Mouse (Mus musculus) NIH3T3 (cell line): ENCODE results near the gene Arl15.
A peak's percentile ranks its signal among the peaks of the same experiment; 100 is the strongest.

Experiments
- DNase-seq: peaks from one replicate; pipeline ENCODE4 v3.0.0-alpha.2; 2012; ENCODE audit warnings: low read depth

Gene Arl15

DNA sequence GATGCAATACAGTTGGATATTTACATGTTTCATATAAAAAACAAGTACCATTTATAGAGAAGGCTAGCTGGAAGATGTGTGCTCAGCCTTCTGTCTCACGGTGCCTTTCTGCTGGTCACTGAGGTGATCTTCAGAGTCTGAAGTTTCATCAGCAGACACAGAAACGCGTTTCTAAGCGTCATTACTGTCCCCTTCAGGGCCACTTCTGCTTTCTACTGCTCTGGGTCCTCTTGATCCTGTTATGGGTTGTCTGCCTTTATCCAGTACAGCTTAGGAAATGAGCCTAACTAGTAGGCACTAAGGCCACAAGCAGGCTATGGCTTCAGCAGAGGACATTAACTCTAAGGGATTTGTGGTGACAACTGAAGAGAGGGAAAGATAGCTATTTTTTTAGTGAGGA, 5.9 kb downstream of the Arl15 start:
- DNase-seq: no peak

DNA sequence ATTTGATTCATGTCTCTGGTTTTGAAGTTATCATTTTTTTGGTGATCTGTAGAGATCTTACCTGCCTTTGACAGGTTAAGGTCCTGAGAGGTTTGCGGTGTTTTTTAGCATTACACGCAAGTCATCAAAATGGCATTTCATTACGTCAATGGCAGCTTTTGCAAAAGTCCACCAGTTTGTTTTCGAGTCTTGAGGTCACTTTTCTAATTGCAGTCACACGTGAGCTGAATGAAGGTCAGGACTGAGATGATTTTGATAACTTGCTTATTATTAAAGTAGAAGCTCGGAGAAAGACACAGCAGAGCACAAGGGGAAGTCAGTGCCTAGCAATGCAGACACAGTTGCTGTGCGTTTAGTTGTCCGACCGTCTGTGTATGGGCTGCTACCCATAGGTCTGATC, 8.3 kb downstream of the Arl15 start:
- no peak for DNase-seq

DNA sequence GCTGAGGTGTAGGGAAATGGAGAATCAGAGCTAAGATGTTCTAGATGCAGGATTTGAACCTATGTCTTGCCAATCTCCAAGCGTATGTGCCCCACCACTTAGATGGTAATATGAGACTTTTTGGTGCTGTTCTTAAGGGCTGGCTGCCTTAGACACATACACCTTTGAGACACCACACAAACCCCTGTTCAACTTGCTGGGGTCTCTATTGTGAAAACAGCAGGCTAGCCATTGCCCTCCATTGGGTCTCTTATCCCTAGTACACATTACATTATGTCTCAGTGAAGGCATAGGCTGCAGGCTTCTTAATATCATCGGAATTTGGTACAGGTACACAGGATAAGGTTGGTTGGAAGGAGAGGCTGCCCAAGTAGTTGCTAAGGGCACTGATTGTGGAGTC, 16.8 kb downstream of the Arl15 start:
- no peak for DNase-seq

DNA sequence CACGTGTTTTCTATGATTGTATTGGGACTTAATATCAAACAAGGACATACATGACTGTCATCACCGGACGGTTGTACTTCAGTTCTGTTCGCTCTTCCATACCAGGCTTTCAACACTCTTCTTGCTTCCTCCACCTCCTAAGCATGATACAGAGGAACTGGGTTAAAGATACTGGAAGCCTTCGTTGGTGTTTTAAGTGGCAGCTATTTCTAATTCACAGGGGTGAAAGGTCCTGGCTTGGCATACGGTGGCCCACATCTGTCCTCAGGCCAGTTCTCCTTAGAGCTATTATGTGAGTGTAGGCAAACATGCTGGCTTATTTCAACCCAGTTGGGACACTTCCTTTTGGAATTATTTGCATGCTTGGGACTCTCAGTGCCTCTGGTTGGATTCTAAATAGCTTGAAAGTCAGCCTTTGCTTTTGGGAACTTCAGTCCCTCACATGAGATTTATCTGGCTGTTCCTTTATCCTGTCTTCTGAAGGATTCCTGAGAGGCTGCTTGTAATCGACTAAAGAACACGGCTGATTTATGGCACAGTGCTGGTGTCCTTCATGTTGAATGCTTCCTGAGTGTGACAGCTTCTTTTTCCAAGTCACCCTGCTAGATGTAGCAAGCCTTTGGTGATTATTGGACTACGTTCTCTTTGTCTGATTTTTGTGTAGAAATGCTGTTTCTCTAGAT, 17.7 kb downstream of the Arl15 start:
- no peak for DNase-seq

DNA sequence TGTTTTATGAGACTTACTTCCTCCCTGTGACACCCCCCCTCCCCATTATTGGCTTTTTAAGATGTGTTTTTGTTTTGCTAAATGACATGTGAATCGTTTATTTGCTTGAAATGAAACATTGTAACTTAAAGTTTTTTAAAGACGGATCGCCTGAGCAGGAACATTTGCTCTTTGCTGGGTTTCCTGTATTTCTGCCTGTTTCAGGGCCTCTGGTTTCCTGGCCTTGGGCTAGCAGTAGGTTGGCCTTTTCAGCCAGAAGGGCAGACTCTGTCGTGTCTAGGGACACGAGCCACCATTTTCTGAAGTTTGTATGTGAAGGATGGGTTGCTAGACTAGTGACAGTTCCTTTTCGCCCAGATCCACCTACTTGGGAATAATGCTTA, 18.3 kb downstream of the Arl15 start:
- DNase-seq: no peak

DNA sequence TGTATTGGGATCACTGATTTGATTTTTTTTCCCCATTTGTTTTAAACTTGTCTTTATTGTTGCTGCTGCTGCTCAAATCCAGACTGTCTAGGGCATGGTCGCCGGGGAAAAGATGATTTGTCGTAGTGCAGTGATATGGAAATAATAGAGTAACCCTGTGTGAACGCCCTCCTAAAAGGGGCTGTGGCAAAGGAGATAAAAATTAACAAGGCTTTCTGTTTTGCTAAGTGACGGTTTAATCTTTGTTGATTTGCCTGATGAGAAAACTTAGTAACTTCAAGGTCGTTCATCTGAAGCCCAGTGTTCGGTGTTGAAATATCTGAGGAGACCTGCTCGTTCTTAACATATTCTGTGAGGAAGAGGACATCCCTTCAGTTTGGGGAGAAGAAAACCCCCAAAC, 19.8 kb downstream of the Arl15 start:
- no peak for DNase-seq

DNA sequence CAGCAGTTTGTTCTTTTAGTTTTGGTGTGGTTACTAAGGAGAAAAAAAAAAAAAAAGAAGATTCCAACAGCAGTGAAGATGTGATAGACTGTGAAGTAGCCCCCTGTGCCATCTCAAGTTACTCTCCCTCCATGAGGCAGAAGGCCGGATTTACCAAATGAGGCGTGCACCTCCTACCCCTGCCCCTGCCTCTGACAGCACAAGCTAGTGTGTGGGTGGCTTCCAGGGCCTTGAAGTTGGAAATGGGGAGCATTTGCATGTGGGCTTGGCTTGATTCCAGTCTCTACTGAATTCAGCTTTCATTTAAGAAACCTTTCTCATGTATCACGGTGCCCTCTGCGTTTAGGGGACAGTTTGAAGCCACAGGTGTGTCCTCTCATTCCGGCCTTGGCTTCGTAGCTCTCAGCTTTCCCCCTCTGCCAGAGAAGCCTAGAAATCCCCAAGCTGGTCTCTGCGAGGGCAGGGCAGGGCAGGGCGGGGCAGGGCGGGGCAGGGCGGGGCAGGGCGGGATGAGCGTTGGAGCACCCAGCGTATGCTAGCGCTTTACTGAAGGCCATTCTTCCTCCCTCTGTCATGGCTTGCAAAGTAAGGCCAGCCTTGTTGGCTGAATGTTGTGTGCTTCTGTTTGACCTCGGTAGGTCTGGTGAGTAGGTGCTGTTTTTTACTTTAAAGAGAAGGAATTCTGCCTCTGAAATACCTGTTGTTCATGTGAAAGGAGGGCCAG, 21.6 kb downstream of the Arl15 start:
- no peak for DNase-seq

DNA sequence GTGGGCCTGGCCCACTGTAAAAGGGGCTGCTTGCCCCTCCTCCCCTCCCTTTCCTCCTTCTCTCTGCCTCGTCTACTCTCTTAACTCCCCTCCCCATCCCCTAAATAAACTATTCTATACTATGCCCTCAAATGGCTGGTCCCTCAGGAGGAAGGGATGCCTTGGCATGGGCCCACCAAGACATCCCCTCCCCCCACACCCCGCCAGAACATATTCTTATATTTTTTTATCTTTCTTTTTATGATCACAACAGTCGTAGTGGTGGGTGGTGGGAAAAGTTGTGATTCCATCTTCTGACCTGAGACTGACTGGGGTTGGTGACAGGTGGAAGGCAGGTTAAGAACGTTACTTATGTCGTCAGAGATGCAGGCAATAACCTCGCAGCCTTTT, 22.1 kb downstream of the Arl15 start:
- DNase-seq: no peak

DNA sequence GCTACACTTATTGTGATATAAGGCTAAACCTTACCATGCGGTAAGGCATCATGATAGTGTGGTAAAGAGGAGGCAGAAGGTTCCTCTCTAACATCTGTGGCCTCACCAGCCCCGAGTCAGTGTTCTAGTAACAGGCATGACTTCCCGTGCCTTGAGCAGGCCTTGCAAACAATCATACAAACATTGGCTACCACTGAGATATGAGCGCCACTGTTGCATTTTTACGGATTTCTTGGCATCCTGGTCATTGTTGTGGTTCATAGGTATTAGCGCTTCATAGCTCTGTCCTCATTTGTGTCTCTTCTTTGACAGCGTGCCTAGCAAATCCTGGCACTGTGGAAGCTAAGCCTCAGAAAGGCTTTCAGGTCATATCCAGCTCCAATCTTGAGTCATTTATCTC, 24.7 kb downstream of the Arl15 start:
- no peak for DNase-seq

DNA sequence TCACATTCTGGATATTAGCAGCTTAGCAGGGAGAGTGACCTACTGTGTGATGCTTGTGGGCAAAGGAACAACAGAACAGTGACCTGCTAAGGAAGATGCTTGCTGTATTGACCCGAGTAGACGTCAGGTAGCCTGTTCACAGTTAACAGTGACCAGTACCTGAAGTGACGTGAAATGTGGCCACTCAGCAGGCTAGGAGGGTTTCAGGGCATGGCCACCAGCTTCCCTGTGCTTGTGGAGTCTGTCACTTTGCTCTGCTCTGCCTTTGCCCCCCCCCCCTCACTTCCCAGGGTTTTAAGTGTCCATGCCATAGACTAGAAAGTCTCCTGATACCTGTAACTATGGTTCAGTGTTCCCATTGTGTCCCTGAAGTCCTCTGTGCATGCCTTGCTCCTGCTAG, 25.9 kb downstream of the Arl15 start:
- DNase-seq: no peak

DNA sequence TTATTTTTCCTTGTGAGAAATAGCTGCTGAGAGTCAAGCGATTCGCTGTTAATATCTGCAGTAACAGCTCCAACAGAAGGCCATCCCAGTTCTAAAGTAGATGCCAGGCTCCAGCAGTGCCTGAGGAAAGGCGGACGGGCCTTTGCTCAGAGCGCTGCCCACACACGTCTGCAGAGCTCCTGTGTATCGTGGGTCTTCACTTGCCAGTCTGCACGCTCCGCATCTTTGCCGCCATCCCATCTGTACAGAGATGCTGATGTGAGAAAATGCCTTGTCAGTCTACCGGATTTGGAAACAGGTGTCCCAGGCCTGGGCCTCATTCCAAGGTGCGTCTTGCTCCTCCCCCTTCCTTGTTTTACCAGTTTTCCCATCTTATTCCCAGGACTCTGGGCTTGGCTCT, 27.6 kb downstream of the Arl15 start:
- no peak for DNase-seq

DNA sequence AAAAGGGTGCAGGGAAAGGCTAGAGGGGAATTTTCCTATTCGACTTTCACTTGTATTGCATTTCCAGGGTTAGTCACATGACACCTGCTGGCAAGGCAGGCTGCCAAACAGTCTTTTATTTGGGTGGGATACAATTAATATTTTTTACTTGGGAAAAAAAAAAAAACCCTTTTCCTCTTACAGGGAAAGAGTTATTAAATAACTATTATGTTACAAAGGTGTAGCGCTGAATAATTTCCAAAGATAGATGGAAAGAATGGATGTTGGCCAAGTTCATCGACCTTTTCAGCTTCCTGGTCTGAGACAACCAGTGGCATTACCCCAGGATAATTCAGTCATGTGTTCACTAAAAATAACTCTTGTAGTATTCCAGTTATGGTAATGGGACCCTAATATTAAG, 29.7 kb downstream of the Arl15 start:
- DNase-seq: no peak

DNA sequence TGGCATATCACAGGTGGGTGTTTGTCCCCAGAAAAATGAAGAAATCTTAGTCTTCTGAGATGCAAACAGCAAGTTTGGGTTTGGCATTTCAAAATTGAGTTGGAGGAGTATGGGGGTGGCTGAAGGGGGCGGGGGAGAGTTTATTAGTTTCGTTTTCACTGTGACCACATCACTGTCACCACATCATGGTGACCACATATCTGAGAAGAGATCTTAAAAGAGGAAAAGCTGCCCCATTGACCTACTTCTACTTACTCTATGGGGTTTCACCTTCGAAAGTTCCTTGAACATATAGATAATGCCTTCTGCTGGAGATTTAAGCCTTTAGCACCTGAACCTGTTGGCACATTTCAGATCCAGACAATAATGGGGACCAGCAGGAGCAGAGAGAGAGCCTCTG, 34.3 kb downstream of the Arl15 start:
- no peak for DNase-seq

DNA sequence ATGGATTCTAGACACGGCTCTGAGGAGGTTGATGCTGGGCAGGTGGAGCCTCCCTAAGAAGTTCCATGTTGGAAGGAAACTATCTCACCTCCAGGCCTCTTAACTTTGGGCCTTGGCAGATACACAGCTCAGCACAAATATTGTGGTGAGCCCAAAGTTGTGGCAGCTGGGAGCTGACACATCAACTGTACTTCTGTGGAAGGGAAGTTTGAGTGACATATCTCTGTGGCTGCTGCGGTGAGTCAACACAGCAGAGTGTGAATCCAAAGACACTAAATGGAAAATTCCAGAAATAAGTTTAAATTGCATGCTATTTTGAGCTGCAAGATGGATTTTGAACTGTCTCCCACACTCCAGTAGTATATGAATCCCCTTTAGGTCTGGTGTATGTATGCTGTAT, 34.8 kb downstream of the Arl15 start:
- peak; percentile 21 for DNase-seq

DNA sequence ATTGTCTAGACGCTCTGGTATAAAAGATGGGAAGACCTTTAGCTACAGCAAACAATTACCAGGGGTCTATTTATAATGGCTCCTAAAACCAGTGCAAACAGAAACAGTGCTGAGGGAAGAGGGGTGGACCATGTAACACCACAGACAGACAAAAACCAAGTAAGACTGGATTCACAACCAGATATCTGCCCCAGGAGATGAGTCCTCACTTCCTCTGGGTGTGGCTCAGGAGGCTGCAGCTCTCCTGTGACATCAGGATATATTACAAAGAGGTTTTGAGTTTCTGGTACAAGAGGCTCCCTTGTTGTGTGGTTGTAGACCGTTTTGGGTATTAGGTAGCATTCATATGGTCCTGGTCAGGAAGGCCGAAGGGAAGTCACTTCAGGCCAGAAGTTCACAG, 36.5 kb downstream of the Arl15 start:
- DNase-seq: no peak

DNA sequence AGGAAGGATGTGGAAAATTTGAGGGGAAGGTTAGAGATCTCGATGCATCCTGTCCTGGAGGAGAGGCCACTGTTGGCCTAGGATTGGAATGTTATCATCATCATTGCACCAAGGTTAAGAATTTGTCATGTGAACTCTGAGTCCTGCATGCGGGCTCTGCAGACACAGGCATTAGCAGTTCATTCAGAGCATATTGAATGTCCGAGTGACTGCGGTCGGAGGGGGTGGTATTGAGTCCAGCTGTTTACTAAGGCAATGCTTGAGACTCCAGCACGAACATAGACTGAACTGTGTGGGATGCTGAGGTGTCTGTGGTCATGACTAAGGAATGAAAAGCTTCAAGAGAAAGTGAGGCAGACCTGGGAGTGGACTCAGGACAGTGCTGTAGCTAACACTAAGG, 38.6 kb downstream of the Arl15 start:
- no peak for DNase-seq

DNA sequence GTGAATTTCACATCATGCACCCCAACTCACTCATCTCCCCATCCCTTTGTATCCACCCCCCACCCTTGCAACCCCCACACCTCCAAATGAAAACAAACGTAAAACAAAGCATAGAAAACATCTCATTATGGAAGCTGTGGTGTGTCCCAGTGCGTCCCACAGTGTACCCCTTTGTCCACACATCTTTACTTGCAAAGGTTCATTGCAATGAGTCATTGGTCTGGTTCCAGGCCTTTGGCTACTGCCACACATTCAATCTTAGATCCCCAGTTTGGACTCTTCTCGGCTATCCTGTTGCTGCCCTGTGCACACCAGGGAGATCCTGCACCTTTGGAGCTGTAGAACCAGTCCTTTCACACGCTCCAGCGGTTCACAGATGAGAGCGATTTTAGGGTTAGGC, 41.6 kb downstream of the Arl15 start:
- DNase-seq: peak; percentile 27

DNA sequence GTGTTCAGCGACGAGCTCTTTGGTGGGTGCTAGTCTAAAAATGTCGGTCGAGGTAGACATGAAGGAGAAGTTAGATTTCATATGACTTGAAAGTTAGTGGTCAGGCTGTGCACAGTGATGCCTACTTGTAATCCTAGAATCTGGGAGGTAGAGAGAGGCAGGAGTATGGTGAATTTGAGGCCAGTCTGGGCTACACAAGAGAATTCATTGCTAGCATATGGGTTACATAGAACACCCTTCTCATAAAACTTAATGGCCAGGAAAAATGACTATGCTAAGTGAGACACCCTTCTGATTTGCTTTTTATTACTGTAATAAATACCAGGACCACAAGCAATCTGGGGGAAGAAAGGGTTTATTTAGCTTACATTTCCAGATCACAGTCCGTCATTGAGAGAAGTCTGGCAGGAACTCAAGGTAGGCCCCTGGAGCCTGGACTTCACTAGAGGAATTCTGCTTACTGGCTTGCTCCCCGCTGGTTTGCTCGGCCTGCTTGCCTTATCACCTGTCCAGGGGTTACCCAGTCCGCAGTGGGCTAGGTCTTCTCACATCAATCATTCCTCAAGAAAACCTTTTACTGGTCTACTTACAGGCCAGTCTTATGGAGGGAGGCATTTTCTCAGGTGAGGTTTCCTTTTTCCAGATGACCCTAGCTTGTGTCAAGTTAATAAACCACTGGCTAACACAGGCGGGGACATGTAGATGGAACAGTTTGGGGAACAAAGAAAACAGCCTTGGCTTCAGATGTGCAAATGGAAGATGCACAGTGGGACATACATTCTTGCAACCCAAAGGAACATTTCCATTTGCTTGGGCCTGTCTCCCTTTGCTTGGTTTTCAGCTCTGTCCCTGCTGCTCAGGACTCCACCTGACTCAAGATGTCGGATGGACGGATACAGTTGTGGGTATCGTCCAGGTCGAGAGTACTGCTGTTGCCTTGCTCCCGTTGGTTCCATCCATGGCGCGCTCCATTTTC, 44.6 kb downstream of the Arl15 start:
- no peak for DNase-seq

DNA sequence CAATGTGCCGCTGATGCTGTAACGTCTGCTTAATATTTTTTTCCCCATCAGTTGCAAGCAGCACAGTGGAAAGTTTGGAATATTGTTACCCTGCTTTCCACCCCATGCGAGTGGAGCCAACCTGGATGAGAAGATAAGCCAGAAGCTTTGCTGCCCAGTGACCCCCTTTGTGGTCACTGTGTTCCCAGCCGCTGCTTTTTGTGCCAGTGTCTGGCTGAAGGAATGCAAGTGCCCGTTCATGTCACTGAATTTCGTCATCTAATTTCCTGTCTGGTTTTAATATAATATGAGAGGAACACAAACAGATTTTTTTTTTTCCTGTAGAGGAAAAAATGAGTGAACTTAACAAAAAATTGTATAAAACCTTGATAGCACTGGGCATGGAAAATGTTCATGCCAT, 46.1 kb downstream of the Arl15 start:
- no peak for DNase-seq

DNA sequence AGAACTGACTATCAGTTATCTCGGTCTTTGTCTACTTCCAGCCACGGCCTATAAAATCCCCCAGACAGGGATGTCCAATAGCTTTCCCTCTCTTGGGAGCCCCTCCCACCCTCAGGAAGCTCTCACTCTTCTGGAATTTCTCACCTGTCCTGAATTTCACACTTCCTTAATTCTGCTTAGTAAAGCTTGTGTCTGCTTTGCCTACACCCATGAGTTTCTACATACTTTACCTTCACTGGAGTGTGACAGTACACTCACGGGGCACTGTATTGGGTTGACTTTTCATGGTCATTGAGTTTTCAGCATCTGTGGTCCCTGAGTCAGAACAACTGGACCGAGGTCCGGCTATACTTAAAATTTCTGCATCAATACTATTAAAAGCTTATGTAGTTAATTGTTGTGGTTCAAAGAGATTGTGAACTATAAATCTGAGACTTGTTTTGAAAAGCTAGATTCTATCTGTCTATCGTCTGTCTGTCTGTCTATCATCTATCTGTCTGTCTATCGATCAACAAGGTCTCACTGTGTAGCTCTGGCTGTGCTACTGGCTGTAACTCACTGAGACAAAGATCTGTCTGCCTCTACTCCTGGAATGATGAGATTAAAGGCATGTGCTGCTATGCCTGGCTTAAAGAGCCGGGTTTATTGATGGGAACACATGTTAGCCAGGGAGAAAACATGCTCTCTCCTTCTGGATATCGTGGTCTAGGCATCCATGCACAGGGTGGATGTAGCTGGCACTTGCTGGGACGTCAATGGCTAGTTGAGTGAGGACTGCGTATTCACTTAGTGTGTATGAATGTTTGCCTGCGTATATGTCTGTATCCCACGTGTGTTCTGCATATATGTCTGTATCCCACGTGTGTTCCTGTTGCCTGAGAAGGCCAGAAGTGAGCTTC, 48.4 kb downstream of the Arl15 start:
- DNase-seq: no peak

DNA sequence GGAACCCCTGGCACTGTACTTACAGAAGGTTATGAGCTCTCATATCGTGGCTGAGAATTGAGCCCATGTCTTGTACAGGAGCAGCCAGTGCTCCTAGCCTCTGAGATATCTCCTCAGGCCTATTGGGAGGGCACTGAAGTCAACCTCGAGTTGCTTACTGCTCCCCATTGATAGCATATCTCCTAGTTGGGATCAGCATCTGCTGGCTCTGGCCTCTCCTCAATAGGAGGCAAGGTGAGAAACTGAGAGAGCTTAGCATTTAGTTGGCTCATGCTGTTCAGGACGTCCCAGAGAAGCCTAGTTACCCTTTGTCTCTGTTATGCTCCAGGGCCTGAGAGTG, 49.0 kb downstream of the Arl15 start:
- DNase-seq: no peak

DNA sequence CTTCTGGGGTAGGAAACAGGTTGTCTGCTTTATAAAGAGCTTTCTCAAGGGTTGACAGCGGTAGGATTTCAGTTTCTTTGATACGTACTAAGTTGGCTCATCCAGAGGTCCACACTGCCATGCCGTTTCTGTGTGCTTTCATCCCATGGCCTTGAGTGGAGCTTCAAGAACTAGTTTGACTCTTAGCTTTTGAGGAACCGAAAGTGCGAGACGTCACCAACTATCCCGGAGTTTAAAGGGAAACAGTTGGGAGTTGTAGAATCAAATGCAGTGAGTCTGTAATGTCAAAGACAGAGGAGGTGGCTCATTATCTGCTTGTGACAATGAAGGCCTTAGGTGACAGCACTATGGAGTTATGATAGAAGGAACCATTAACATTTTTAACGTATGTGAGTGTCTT, 49.6 kb downstream of the Arl15 start:
- no peak for DNase-seq
